Mouse (Mus musculus) liver, embryonic 13.5 days (tissue): ENCODE results near the gene Gsg1. TPM values are rescaled to one million over a fixed set of nuclear protein-coding genes. Genes with fewer than 3 reads are reported as not detected.
A peak's percentile ranks its signal among the peaks of the same experiment; 100 is the strongest.

Experiments
- ATAC-seq: fragments of 200-750 bp; cut with Nextera tagmentation; 2 replicates; pipeline ENCODE4 v1.8.0; 2017; ENCODE audit warnings: low read depth, mild to moderate bottlenecking, moderate number of reproducible peaks, moderate library complexity
- DNase-seq: peaks from one replicate; pipeline ENCODE4 v3.0.0; 2022
- H3K27ac ChIP-seq: fragments of 300-500 bp; sonication (generic); 2 replicates; pipeline ENCODE4 v1.5.1; 2015; ENCODE audit warnings: moderate library complexity, mild to moderate bottlenecking, inconsistent platforms
- H3K27me3 ChIP-seq: fragments of 300-500 bp; sonication (generic); 2 replicates; pipeline ENCODE4 v1.6.1; 2015; ENCODE audit warnings: mild to moderate bottlenecking, inconsistent platforms
- H3K36me3 ChIP-seq: fragments of 300-500 bp; sonication (generic); 2 replicates; pipeline ENCODE4 v1.6.1; 2015; ENCODE audit warnings: mild to moderate bottlenecking, inconsistent platforms
- H3K4me1 ChIP-seq: fragments of 300-500 bp; sonication (generic); replicated peaks from 2 replicates; pipeline ENCODE4 v1.6.1; 2015; ENCODE audit warnings: inconsistent platforms
- H3K4me2 ChIP-seq: fragments of 300-500 bp; sonication (generic); 2 replicates; pipeline ENCODE4 v1.6.1; 2015; ENCODE audit warnings: inconsistent platforms, mild to moderate bottlenecking, moderate library complexity
- H3K4me3 ChIP-seq: fragments of 300-500 bp; sonication (generic); replicated peaks from 2 replicates; pipeline ENCODE4 v1.5.1; 2015; ENCODE audit warnings: mild to moderate bottlenecking, inconsistent platforms
- H3K9ac ChIP-seq: fragments of 300-500 bp; sonication (generic); 2 replicates; pipeline ENCODE4 v1.6.1; 2015; ENCODE audit warnings: mild to moderate bottlenecking, inconsistent platforms
- H3K9me3 ChIP-seq: fragments of 300-500 bp; sonication (generic); replicated peaks from 2 replicates; pipeline ENCODE4 v1.6.1; 2016; ENCODE audit warnings: inconsistent platforms
- WGBS: fragments of 180-500 bp; shearing (Covaris S2); methylation state at CpG from one replicate; pipeline ENCODE4 v1.1.7; 2015; ENCODE audit not compliant: insufficient replicate concordance; 5-methylcytosine and 5-hydroxymethylcytosine counted together
- polyA plus RNA-seq: library from polyadenylated mRNA; unstranded; fragments of >200 nt; fragmentation: Nextera tagmentation; extraction: Ambion mirVana; gene quantifications from 2 replicates; pipeline ENCODE4 v1.2.1, GENCODE M21; 2015

The Gsg1 gene
- polyA plus RNA-seq, 1 experiment from 2014 or later: 0.15 TPM

GRCm38 (mm10) chr6:135235742-135236141 lies 18.4 kb downstream of the Gsg1 start:
- ATAC-seq: no peak
- no peaks in the 10 kb centered on the region for H3K27me3 ChIP-seq
- 73% methylated on average over 3 of the region's 3 CpGs for WGBS

GRCm38 (mm10) chr6:135232443-135233182 lies 21.5 kb downstream of the Gsg1 start:
- no peak for ATAC-seq
- H3K4me2 ChIP-seq: no peak overlapping the region
- H3K36me3 ChIP-seq: peaks cover 93% of the 10 kb centered on the region

More at GRCm38 (mm10) chr6:135235742-135236141, 18.4 kb downstream of the Gsg1 start:
- DNase-seq: no peak
- Histone ChIP-seq H3K36me3 (peaks cover 66% of the 10 kb centered on the region), H3K4me2 (no peak overlapping the region), H3K27ac (no peak overlapping the region), H3K9ac (no peak overlapping the region), H3K4me3 (no peak overlapping the region), H3K4me1 (peaks cover 4% of the 10 kb centered on the region), H3K9me3 (no peaks in the 10 kb centered on the region)

GRCm38 (mm10) chr6:135230586-135230985 lies 23.6 kb downstream of the Gsg1 start:
- H3K27me3 ChIP-seq: no peaks in the 10 kb centered on the region
- DNase-seq: no peak
- 88% methylated on average over 6 of the region's 6 CpGs for WGBS
- peaks cover 92% of the 10 kb centered on the region for H3K36me3 ChIP-seq
- no peak overlapping the region for H3K9ac ChIP-seq
- peaks cover 15% of the 10 kb centered on the region for H3K4me1 ChIP-seq
- H3K27ac ChIP-seq: no peak overlapping the region
- H3K4me3 ChIP-seq: no peak overlapping the region
- no peak overlapping the region for H3K4me2 ChIP-seq
- no peak for ATAC-seq
- no peaks in the 10 kb centered on the region for H3K9me3 ChIP-seq

More at GRCm38 (mm10) chr6:135232443-135233182, 21.5 kb downstream of the Gsg1 start:
- Histone ChIP-seq H3K9ac (no peak overlapping the region), H3K4me1 (peaks cover 15% of the 10 kb centered on the region), H3K4me3 (no peak overlapping the region), H3K27me3 (no peaks in the 10 kb centered on the region), H3K9me3 (no peaks in the 10 kb centered on the region), H3K27ac (no peak overlapping the region)
- whole genome bisulfite sequencing: 80% methylated on average over 12 of the region's 12 CpGs
- no peak for DNase-seq

GRCm38 (mm10) chr6:135228465-135228941 lies 25.6 kb downstream of the Gsg1 start:
- Histone ChIP-seq H3K9me3 (no peaks in the 10 kb centered on the region), H3K4me2 (no peak overlapping the region), H3K36me3 (peaks cover 90% of the 10 kb centered on the region), H3K27me3 (no peaks in the 10 kb centered on the region), H3K9ac (no peak overlapping the region), H3K4me3 (no peak overlapping the region), H3K27ac (no peak overlapping the region), H3K4me1 (peaks cover 15% of the 10 kb centered on the region)
- 41% methylated on average over 10 of the region's 10 CpGs for WGBS
- DNase-seq (no peak), ATAC-seq (peak; percentile 54)

- DNase-seq: no peak
Measured at GRCm38 (mm10) chr6:135223786-135224416, 30.2 kb downstream of the Gsg1 start.

GRCm38 (mm10) chr6:135219916-135220315 lies 34.2 kb downstream of the Gsg1 start:
- no peak for DNase-seq
- no peak overlapping the region for H3K27ac ChIP-seq
- peaks cover 94% of the 10 kb centered on the region for H3K36me3 ChIP-seq
- H3K4me1 ChIP-seq: peaks cover 5% of the 10 kb centered on the region
- H3K4me3 ChIP-seq: no peak overlapping the region
- H3K27me3 ChIP-seq: no peaks in the 10 kb centered on the region
- no peak for ATAC-seq
- no peak overlapping the region for H3K4me2 ChIP-seq
- H3K9ac ChIP-seq: no peak overlapping the region
- 83% methylated on average over 5 of the region's 5 CpGs for WGBS
- no peaks in the 10 kb centered on the region for H3K9me3 ChIP-seq

More at GRCm38 (mm10) chr6:135223786-135224416, 30.2 kb downstream of the Gsg1 start:
- no peaks in the 10 kb centered on the region for H3K27me3 ChIP-seq
- H3K36me3 ChIP-seq: peaks cover 92% of the 10 kb centered on the region
- H3K4me2 ChIP-seq: no peak overlapping the region
- H3K4me3 ChIP-seq: no peak overlapping the region
- peak; percentile 11; the same call in 1 of the 2 replicates for ATAC-seq
- peaks cover 10% of the 10 kb centered on the region for H3K4me1 ChIP-seq
- no peak overlapping the region for H3K9ac ChIP-seq
- H3K9me3 ChIP-seq: no peaks in the 10 kb centered on the region
- H3K27ac ChIP-seq: no peak overlapping the region
- 64% methylated on average over 6 of the region's 6 CpGs for WGBS

GRCm38 (mm10) chr6:135218330-135218729 lies 35.8 kb downstream of the Gsg1 start:
- H3K27me3 ChIP-seq: no peaks in the 10 kb centered on the region
- H3K9me3 ChIP-seq: no peaks in the 10 kb centered on the region
- no peak overlapping the region for H3K9ac ChIP-seq
- no peak overlapping the region for H3K27ac ChIP-seq
- H3K36me3 ChIP-seq: peaks cover 96% of the 10 kb centered on the region
- WGBS: 45% methylated on average over 8 of the region's 8 CpGs
- no peak overlapping the region for H3K4me3 ChIP-seq
- DNase-seq (no peak), ATAC-seq (no peak)
- H3K4me2 ChIP-seq: no peak overlapping the region
- peaks cover 5% of the 10 kb centered on the region for H3K4me1 ChIP-seq

GRCm38 (mm10) chr6:135212666-135213065 lies 41.5 kb downstream of the Gsg1 start:
- Histone ChIP-seq H3K9me3 (no peaks in the 10 kb centered on the region), H3K4me3 (no peak overlapping the region), H3K9ac (no peak overlapping the region), H3K4me1 (peaks cover 29% of the 10 kb centered on the region), H3K27ac (no peak overlapping the region), H3K4me2 (no peak overlapping the region), H3K36me3 (peaks cover 80% of the 10 kb centered on the region), H3K27me3 (no peaks in the 10 kb centered on the region)
- whole genome bisulfite sequencing: 91% methylated on average over 2 of the region's 2 CpGs
- no peak for ATAC-seq
- DNase-seq: no peak

- ATAC-seq: peak; percentile 85
Measured at GRCm38 (mm10) chr6:135211169-135211568, 43.0 kb downstream of the Gsg1 start.

GRCm38 (mm10) chr6:135206909-135207308 lies 47.2 kb downstream of the Gsg1 start:
- ATAC-seq (no peak), DNase-seq (no peak)
- Histone ChIP-seq H3K27me3 (no peaks in the 10 kb centered on the region), H3K4me1 (peaks cover 76% of the 10 kb centered on the region), H3K27ac (peak overlapping the region; percentile 93; the same call in 1 of the 2 replicates), H3K9ac (no peak overlapping the region), H3K9me3 (no peaks in the 10 kb centered on the region), H3K4me2 (no peak overlapping the region), H3K4me3 (no peak overlapping the region), H3K36me3 (peaks cover 53% of the 10 kb centered on the region)
- 78% methylated on average over 8 of the region's 8 CpGs for WGBS

More at GRCm38 (mm10) chr6:135211169-135211568, 43.0 kb downstream of the Gsg1 start:
- Histone ChIP-seq H3K27me3 (no peaks in the 10 kb centered on the region), H3K36me3 (peaks cover 77% of the 10 kb centered on the region), H3K9ac (peak overlapping the region; percentile 59), H3K4me2 (peak overlapping the region; percentile 50), H3K4me3 (peak overlapping the region; percentile 10; the same call in 1 of the 2 replicates), H3K27ac (peak overlapping the region; percentile 66), H3K9me3 (no peaks in the 10 kb centered on the region), H3K4me1 (peaks cover 37% of the 10 kb centered on the region)
- peak; percentile 26 for DNase-seq
- WGBS: 43% methylated on average over 7 of the region's 7 CpGs

- no peaks in the 10 kb centered on the region for H3K27me3 ChIP-seq
- H3K4me1 ChIP-seq: peaks cover 75% of the 10 kb centered on the region
- peak overlapping the region; percentile 93 for H3K27ac ChIP-seq
- peak overlapping the region; percentile 26 for H3K4me3 ChIP-seq
- peaks cover 47% of the 10 kb centered on the region for H3K36me3 ChIP-seq
- H3K4me2 ChIP-seq: peak overlapping the region; percentile 60
- WGBS: 42% methylated on average over 4 of the region's 4 CpGs
- ATAC-seq: peak; percentile 64
- no peaks in the 10 kb centered on the region for H3K9me3 ChIP-seq
- H3K9ac ChIP-seq: peak overlapping the region; percentile 62
- no peak for DNase-seq
Measured at GRCm38 (mm10) chr6:135205802-135206201, 48.3 kb downstream of the Gsg1 start.
